Mouse (Mus musculus): ENCODE measurements around the gene Zfyve27.
A peak's percentile ranks its signal among the peaks of the same experiment; 100 is the strongest.

- TF ChIP-seq CTCF (IDR thresholded peaks at IDR 0.05; ENCODE audit: control insufficient read depth, insufficient read depth, low read length): no peak
- TF ChIP-seq POLR2A (IDR thresholded peaks at IDR 0.05; ENCODE audit: borderline replicate concordance, control insufficient read depth, low read depth, low read length): peak; percentile 3; the same call in 1 of the 2 replicates
Measured at GRCm38 (mm10) chr19:42201696-42202381, 38.1 kb downstream of the Zfyve27 start, which contains the start of gene Sfrp5.
